Mouse (Mus musculus) stomach, postnatal 0 days (tissue): ENCODE data around the gene Gm49337. TPM values are rescaled to one million over a fixed set of nuclear protein-coding genes. Genes with fewer than 3 reads are reported as not detected.

Source experiments
- ATAC-seq: fragments of 200-750 bp; cut with Nextera tagmentation; 2 replicates; pipeline ENCODE4 v1.8.0; 2017; ENCODE audit not compliant: low FRiP score, low TSS enrichment
- DNase-seq: peaks from one replicate; pipeline ENCODE4 v3.0.0-alpha.2; 2016; ENCODE audit warnings: low spot score
- H3K27ac ChIP-seq: fragments of 300-500 bp; sonication (generic); replicated peaks from 2 replicates; pipeline ENCODE4 v1.5.1; 2014; ENCODE audit warnings: mild to moderate bottlenecking, control low read depth
- H3K27me3 ChIP-seq: fragments of 300-500 bp; sonication (generic); 2 replicates; pipeline ENCODE4 v1.6.1; 2014; ENCODE audit warnings: low read length; ENCODE audit not compliant: control insufficient read depth, insufficient read depth
- H3K36me3 ChIP-seq: fragments of 300-500 bp; sonication (generic); 2 replicates; pipeline ENCODE4 v1.6.1; 2014; ENCODE audit warnings: low read length, mixed read lengths; ENCODE audit not compliant: control insufficient read depth, insufficient read depth
- H3K4me1 ChIP-seq: fragments of 300-500 bp; sonication (generic); replicated peaks from 2 replicates; pipeline ENCODE4 v1.6.1; 2014; ENCODE audit warnings: antibody characterized with exemption; ENCODE audit not compliant: control insufficient read depth, insufficient read depth
- H3K4me2 ChIP-seq: fragments of 300-500 bp; sonication (generic); replicated peaks from 2 replicates; pipeline ENCODE4 v1.6.1; 2014; ENCODE audit warnings: low read depth, mild to moderate bottlenecking, control low read depth, moderate library complexity
- H3K4me3 ChIP-seq: fragments of 300-500 bp; sonication (generic); 2 replicates; pipeline ENCODE4 v1.5.1; 2014; ENCODE audit warnings: low read depth, low read length, control low read depth
- H3K9ac ChIP-seq: fragments of 300-500 bp; sonication (generic); 2 replicates; pipeline ENCODE4 v1.6.1; 2014; ENCODE audit warnings: mild to moderate bottlenecking, low read length, control low read depth, mixed read lengths
- H3K9me3 ChIP-seq: fragments of 300-500 bp; sonication (generic); 2 replicates; pipeline ENCODE4 v1.6.1; 2016; ENCODE audit warnings: low read length; ENCODE audit not compliant: control insufficient read depth
- CTCF ChIP-seq: IDR thresholded peaks from 2 replicates; pipeline ENCODE4 v1.5.1; 2016; ENCODE audit warnings: antibody characterized with exemption, low read depth, mild to moderate bottlenecking, moderate library complexity
- EP300 ChIP-seq: optimal IDR thresholded peaks from 2 replicates; pipeline ENCODE3; 2016; ENCODE audit warnings: antibody characterized with exemption
- WGBS: fragments of 180-500 bp; shearing (Covaris S2); extraction: QIAGEN DNeasy Blood & Tissue Kit; methylation state at CpG from one replicate; pipeline ENCODE4 v1.1.7; 2014; 5-methylcytosine and 5-hydroxymethylcytosine counted together
- polyA plus RNA-seq: library from polyadenylated mRNA; unstranded; fragments of >200 nt; fragmentation: Nextera tagmentation; extraction: Ambion mirVana; gene quantifications from 2 replicates; pipeline ENCODE4 v1.2.1, GENCODE M21; 2015

The Gm49337 gene
- polyA plus RNA-seq, 1 experiment from 2014 or later: not detected

DNA sequence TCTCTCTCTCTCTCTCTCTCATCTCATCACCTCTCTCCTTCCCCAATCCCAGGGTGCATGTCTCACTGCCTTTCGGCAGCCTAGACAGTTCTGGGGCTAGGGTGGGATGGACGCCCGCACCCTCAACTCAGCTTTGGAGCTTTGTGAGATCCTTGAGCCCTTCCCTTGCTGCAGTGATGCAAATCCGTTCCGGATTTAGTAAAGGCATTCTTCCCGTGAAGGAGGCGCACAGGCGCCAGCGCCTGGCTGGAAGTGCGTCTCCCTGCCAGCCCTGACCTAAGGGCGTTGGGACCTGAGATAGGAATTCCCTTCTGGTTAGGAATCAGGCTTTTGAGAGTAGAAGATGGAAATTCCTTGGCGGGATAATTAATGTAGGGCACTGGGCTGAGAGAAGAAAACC lies 9.6 kb downstream of the Gm49337 start:
- H3K9me3 ChIP-seq: no peaks in the 10 kb centered on the region
- no peak for TF ChIP-seq CTCF
- no peak for TF ChIP-seq EP300
- DNase-seq (no peak), ATAC-seq (no peak)
- peak overlapping the region; percentile 23; the same call in 1 of the 2 replicates for H3K4me2 ChIP-seq
- H3K27ac ChIP-seq: 0 out of 2 replicates have a peak overlapping the region, but pooled peaks have one; percentile 4
- H3K27me3 ChIP-seq: no peaks in the 10 kb centered on the region
- H3K9ac ChIP-seq: no peak overlapping the region
- no peaks in the 10 kb centered on the region for H3K4me1 ChIP-seq
- WGBS: 13% methylated on average over 12 of the region's 12 CpGs
- no peaks in the 10 kb centered on the region for H3K36me3 ChIP-seq
- no peak overlapping the region for H3K4me3 ChIP-seq

GRCm38 (mm10) chr4:116185083-116185482 lies 11.9 kb downstream of the Gm49337 start:
- no peak overlapping the region for H3K4me2 ChIP-seq
- no peaks in the 10 kb centered on the region for H3K9me3 ChIP-seq
- no peaks in the 10 kb centered on the region for H3K27me3 ChIP-seq
- H3K4me3 ChIP-seq: no peak overlapping the region
- TF ChIP-seq EP300: no peak
- TF ChIP-seq CTCF: no peak
- ATAC-seq: peak; percentile 63
- DNase-seq: no peak
- no peaks in the 10 kb centered on the region for H3K4me1 ChIP-seq
- no peaks in the 10 kb centered on the region for H3K36me3 ChIP-seq
- no peak overlapping the region for H3K27ac ChIP-seq
- WGBS: 80% methylated on average over 4 of the region's 4 CpGs
- H3K9ac ChIP-seq: no peak overlapping the region

DNA sequence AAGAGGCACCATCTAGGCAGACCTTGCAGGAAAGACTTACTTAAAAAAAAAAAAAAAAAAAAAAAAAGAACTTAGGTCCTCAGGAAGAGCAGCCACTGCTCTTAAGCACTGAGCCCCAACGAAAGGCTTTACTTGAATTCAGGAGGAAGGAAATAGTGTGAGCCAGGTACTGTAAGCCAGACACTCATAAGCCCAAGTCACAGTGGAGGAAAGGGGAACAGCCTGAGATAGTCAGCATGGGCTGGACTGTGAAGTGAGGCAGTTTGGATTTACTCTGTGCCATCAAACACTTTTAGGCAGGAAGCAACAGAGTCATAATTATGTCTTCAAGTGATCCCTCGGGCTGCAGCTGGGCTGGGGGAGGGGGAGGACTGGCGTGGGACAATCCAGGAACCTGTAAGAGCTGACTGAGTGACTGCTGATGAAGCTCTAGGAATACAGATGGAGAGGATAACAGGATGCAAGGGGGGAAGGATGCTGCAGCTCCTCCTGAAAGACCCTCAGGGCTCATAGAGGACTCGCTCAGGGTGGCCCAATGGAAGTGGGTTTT lies 19.2 kb downstream of the Gm49337 start:
- Histone ChIP-seq H3K36me3 (no peaks in the 10 kb centered on the region), H3K27ac (no peak overlapping the region), H3K9me3 (no peaks in the 10 kb centered on the region), H3K4me2 (no peak overlapping the region), H3K27me3 (no peaks in the 10 kb centered on the region), H3K4me1 (no peaks in the 10 kb centered on the region), H3K9ac (no peak overlapping the region), H3K4me3 (no peak overlapping the region)
- no peak for TF ChIP-seq CTCF
- no peak for TF ChIP-seq EP300
- WGBS: 60% methylated on average over 4 of the region's 4 CpGs
- no peak for DNase-seq
- ATAC-seq: no peak

DNA sequence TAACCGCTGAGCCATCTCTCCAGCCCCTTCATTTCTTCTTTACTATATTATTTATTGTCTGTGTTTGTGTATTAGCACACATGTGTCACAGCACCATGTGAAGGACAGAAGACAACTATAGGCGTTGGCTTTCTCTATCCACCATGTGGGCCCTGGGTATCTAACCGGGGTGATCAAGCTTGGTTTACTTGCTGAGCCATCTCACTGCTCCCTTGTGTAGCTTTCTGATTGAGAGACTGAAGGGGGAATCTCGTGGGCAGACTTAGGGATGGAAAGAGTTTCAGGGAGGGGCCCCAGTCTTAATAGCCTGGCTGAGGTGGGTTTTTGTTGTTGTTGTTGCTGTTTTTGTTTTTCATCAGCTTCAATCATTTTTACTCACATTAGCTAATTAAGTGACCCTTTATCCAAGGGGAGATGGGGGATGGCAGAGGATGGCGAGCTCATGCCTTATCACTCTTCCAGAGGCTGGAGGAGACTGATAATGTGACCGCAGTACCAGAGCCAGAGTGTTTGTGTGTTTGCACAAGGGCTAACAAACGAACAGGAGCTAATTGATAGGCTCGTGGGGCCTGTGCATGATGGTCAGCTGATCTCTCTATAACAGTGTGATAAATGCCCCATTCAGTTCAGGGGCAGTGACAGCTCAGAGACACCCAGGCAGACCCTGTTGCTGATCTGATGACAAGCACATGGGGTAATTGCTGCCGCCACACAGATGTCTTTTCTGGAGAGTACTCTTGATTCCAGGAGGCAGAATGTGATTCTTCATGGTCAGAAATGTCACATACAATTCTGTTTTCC lies 20.6 kb downstream of the Gm49337 start:
- DNase-seq (no peak), ATAC-seq (peak; percentile 64; the same call in 1 of the 2 replicates)
- no peaks in the 10 kb centered on the region for H3K36me3 ChIP-seq
- no peak overlapping the region for H3K27ac ChIP-seq
- H3K4me2 ChIP-seq: no peak overlapping the region
- no peaks in the 10 kb centered on the region for H3K4me1 ChIP-seq
- TF ChIP-seq CTCF (no peak), EP300 (no peak)
- no peaks in the 10 kb centered on the region for H3K9me3 ChIP-seq
- no peak overlapping the region for H3K9ac ChIP-seq
- 51% methylated on average over 9 of the region's 9 CpGs for WGBS
- no peak overlapping the region for H3K4me3 ChIP-seq
- H3K27me3 ChIP-seq: no peaks in the 10 kb centered on the region

DNA sequence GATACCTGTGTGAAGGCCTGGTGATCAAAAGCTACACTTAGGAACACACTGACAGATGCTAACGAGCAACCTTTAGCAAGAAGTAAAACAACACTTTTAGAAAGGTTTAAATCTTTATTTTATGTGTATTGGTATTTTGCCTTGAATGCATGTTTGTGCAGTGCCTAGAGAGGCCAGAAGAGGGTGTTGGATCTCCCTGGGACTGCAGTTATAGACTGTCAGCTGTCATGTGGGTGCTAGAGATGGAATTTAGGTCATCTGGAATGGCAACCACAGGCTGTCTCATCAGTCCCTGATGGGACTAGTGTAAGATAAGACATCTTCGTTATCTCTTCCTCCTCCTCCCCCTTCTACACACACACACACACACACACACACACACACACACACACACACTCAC lies 25.2 kb downstream of the Gm49337 start:
- Histone ChIP-seq H3K27ac (no peak overlapping the region), H3K27me3 (no peaks in the 10 kb centered on the region), H3K4me3 (no peak overlapping the region), H3K36me3 (no peaks in the 10 kb centered on the region), H3K9me3 (no peaks in the 10 kb centered on the region), H3K4me2 (no peak overlapping the region), H3K9ac (no peak overlapping the region), H3K4me1 (no peaks in the 10 kb centered on the region)
- WGBS: 86% methylated on average over 2 of the region's 2 CpGs
- no peak for ATAC-seq
- TF ChIP-seq CTCF (peak; percentile 55), EP300 (no peak)
- DNase-seq: no peak

GRCm38 (mm10) chr4:116204422-116204821 lies 31.2 kb downstream of the Gm49337 start:
- Histone ChIP-seq H3K36me3 (no peaks in the 10 kb centered on the region), H3K4me1 (no peaks in the 10 kb centered on the region), H3K4me3 (no peak overlapping the region), H3K27ac (no peak overlapping the region), H3K9me3 (no peaks in the 10 kb centered on the region), H3K4me2 (no peak overlapping the region), H3K27me3 (no peaks in the 10 kb centered on the region), H3K9ac (no peak overlapping the region)
- DNase-seq: no peak
- ATAC-seq: no peak
- TF ChIP-seq EP300 (peak; percentile 57), CTCF (no peak)
- WGBS: 49% methylated on average over 3 of the region's 3 CpGs
